Mouse (Mus musculus) lung, embryonic 16.5 days (tissue): ENCODE data around the gene Fam171a2. TPM values are rescaled to one million over a fixed set of nuclear protein-coding genes. Genes with fewer than 3 reads are reported as not detected.
A peak's percentile ranks its signal among the peaks of the same experiment; 100 is the strongest.

Experiments used
- ATAC-seq: fragments of 200-750 bp; cut with Nextera tagmentation; 2 replicates; pipeline ENCODE4 v1.8.0; 2017; ENCODE audit warnings: low read depth, mild to moderate bottlenecking, moderate library complexity
- H3K27ac ChIP-seq: fragments of 300-500 bp; sonication (generic); 2 replicates; pipeline ENCODE4 v1.5.1; 2014; ENCODE audit warnings: mild to moderate bottlenecking, control low read depth, low read length
- H3K27me3 ChIP-seq: fragments of 300-500 bp; sonication (generic); 2 replicates; pipeline ENCODE4 v1.6.1; 2014; ENCODE audit warnings: low read depth, low read length, mixed read lengths; ENCODE audit not compliant: control insufficient read depth, insufficient read depth
- H3K36me3 ChIP-seq: fragments of 300-500 bp; sonication (generic); 2 replicates; pipeline ENCODE4 v1.6.1; 2014; ENCODE audit warnings: low read length; ENCODE audit not compliant: control insufficient read depth, insufficient read depth
- H3K4me1 ChIP-seq: fragments of 300-500 bp; sonication (generic); replicated peaks from 2 replicates; pipeline ENCODE4 v1.6.1; 2014; ENCODE audit warnings: low read length, mixed read lengths; ENCODE audit not compliant: control insufficient read depth, insufficient read depth
- H3K4me2 ChIP-seq: fragments of 300-500 bp; sonication (generic); 2 replicates; pipeline ENCODE4 v1.6.1; 2014; ENCODE audit warnings: low read depth, low read length, control low read depth
- H3K4me3 ChIP-seq: fragments of 300-500 bp; sonication (generic); 2 replicates; pipeline ENCODE4 v1.5.1; 2014; ENCODE audit warnings: mild to moderate bottlenecking, low read length, control low read depth
- H3K9ac ChIP-seq: fragments of 300-500 bp; sonication (generic); 2 replicates; pipeline ENCODE4 v1.6.1; 2014; ENCODE audit warnings: low read length, control low read depth
- H3K9me3 ChIP-seq: fragments of 300-500 bp; sonication (generic); 2 replicates; pipeline ENCODE4 v1.6.1; 2016; ENCODE audit warnings: low read length; ENCODE audit not compliant: control insufficient read depth
- whole genome bisulfite sequencing: fragments of 180-500 bp; shearing (Covaris S2); extraction: QIAGEN DNeasy Blood & Tissue Kit; methylation state at CpG from one replicate; pipeline ENCODE4 v1.1.7; 2014; 5-methylcytosine and 5-hydroxymethylcytosine counted together
- polyA plus RNA-seq: library from polyadenylated mRNA; unstranded; fragments of >200 nt; fragmentation: Nextera tagmentation; extraction: Ambion mirVana; gene quantifications from 2 replicates; pipeline ENCODE4 v1.2.1, GENCODE M21; 2015

Fam171a2 gene
- polyA plus RNA-seq, 1 experiment from 2014 or later, result 3.9 TPM

GRCm38 (mm10) chr11:102438212-102439092 is 9.0 kb downstream of the Fam171a2 start:
- peaks cover 41% of the 10 kb centered on the region for H3K36me3 ChIP-seq
- WGBS, result 15% methylated on average over 76 of the region's 77 CpGs
- no peak overlapping the region for H3K27ac ChIP-seq
- peak overlapping the region; percentile 58 for H3K9ac ChIP-seq
- H3K4me1 ChIP-seq, result peaks cover 17% of the 10 kb centered on the region
- H3K27me3 ChIP-seq, result no peaks in the 10 kb centered on the region
- H3K4me3 ChIP-seq, result peak overlapping the region; percentile 49
- H3K9me3 ChIP-seq, result no peaks in the 10 kb centered on the region
- peak overlapping the region; percentile 94 for H3K4me2 ChIP-seq
- peak; percentile 50 for ATAC-seq

DNA sequence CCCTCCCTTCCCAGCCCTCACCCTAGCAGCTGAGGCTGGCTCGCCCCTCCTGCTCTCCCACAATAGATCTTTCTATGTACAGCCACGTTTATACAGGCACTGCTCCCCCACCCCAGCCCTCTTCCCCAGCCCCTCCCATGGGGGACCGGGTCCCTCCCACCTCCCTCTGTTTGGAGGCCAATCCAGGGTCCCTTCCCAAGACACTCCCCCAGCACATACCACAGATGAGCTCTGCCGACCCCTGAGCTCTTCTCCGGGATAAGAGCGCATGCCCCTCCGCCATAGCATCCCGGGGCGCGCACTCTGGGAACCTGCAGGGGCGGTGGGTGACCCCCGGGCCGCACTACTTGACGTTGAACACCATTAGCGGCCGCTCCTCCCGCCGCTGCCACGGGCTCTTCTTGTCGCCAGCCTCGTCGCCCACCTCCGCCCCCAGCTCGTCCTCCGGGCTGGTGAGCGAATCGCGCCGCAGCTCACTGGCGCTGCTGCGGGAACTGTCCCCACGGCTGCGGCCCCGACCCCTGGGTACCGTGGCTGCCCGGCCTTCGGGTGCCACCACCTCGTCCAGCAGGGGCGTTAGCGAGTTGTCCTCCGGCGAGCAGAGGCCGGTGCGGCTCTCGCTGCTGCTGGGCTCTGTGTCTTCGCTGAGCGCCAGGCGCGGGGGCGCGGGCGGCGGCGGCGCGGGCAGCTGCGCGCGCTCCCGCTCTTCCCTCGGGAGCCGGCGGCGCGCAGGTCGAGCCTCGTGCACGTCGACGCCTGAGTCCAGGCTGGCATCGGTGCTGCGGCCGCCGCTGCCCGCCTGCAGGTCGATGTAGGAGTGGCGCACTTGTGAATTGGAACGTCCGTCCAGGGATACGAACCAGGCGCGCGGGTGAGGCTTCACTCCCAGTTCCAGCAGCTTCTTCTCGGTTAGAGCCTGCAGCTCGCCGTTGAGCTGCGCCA is 10.1 kb downstream of the Fam171a2 start:
- H3K9me3 ChIP-seq, result no peaks in the 10 kb centered on the region
- H3K27me3 ChIP-seq, result no peaks in the 10 kb centered on the region
- peak overlapping the region; percentile 7; the same call in 1 of the 2 replicates for H3K27ac ChIP-seq
- H3K4me1 ChIP-seq, result peaks cover 17% of the 10 kb centered on the region
- H3K36me3 ChIP-seq, result peaks cover 35% of the 10 kb centered on the region
- H3K4me3 ChIP-seq, result peak overlapping the region; percentile 49
- peak; percentile 61 for ATAC-seq
- H3K9ac ChIP-seq, result peak overlapping the region; percentile 58
- 10% methylated on average over 86 of the region's 87 CpGs for WGBS
- peak overlapping the region; percentile 94 for H3K4me2 ChIP-seq

- no peak overlapping the region for H3K9ac ChIP-seq
- no peak overlapping the region for H3K27ac ChIP-seq
- no peak overlapping the region for H3K4me2 ChIP-seq
- no peaks in the 10 kb centered on the region for H3K27me3 ChIP-seq
- ATAC-seq, result no peak
- H3K9me3 ChIP-seq, result no peaks in the 10 kb centered on the region
- no peak overlapping the region for H3K4me3 ChIP-seq
- peaks cover 29% of the 10 kb centered on the region for H3K36me3 ChIP-seq
- H3K4me1 ChIP-seq, result peaks cover 24% of the 10 kb centered on the region
- 74% methylated on average over 10 of the region's 10 CpGs for WGBS
These were observed 11.1 kb downstream of the Fam171a2 start for GRCm38 (mm10) chr11:102436471-102436790.

GRCm38 (mm10) chr11:102435754-102436470 is 11.6 kb downstream of the Fam171a2 start:
- Histone ChIP-seq H3K9ac (no peak overlapping the region), H3K4me2 (no peak overlapping the region), H3K9me3 (no peaks in the 10 kb centered on the region), H3K4me1 (peaks cover 28% of the 10 kb centered on the region), H3K27ac (no peak overlapping the region), H3K27me3 (no peaks in the 10 kb centered on the region), H3K4me3 (no peak overlapping the region), H3K36me3 (peaks cover 24% of the 10 kb centered on the region)
- no peak for ATAC-seq
- 85% methylated on average over 18 of the region's 18 CpGs for WGBS

DNA sequence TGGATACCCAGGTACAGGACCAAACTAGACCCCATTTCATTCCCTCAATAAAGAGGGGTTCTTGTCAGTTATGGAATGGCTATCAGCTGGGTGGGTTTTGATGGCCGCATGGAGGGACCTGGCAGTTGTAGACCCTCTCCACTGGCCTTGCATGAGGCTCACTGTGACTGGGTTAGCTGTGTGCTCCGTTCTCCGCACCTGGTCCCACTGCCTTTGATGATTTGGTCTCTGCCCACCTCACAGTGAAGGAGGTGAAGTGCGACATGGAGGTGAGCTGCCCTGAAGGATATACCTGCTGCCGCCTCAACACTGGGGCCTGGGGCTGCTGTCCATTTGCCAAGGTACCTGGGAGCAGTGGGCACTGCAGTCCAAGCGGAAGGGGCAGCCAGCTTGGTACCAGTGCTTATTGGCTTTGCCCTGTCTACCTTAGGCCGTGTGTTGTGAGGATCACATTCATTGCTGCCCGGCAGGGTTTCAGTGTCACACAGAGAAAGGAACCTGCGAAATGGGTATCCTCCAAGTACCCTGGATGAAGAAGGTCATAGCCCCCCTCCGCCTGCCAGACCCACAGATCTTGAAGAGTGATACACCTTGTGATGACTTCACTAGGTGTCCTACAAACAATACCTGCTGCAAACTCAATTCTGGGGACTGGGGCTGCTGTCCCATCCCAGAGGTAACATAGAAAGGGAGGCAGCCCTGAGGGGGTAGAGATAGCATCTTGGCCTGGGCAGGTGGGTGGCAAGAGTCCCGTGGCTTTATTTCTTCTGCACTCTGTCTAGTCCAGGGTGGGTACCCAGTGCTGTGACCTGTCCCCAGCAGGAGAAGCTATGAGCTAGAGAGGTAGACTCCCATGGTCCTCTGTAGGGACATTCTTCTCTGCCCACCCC is 12.4 kb downstream of the Fam171a2 start:
- no peak for ATAC-seq
- peaks cover 28% of the 10 kb centered on the region for H3K4me1 ChIP-seq
- H3K27ac ChIP-seq, result no peak overlapping the region
- WGBS, result 89% methylated on average over 11 of the region's 11 CpGs
- H3K36me3 ChIP-seq, result peaks cover 21% of the 10 kb centered on the region
- no peaks in the 10 kb centered on the region for H3K27me3 ChIP-seq
- no peak overlapping the region for H3K9ac ChIP-seq
- H3K4me2 ChIP-seq, result no peak overlapping the region
- no peak overlapping the region for H3K4me3 ChIP-seq
- H3K9me3 ChIP-seq, result no peaks in the 10 kb centered on the region

- 8% methylated on average over 7 of the region's 7 CpGs for WGBS
These were observed 13.1 kb downstream of the Fam171a2 start for GRCm38 (mm10) chr11:102434406-102434805.

GRCm38 (mm10) chr11:102433866-102434265 is 13.6 kb downstream of the Fam171a2 start:
- Histone ChIP-seq H3K4me3 (no peak overlapping the region), H3K36me3 (peaks cover 13% of the 10 kb centered on the region), H3K27me3 (no peaks in the 10 kb centered on the region), H3K4me2 (no peak overlapping the region), H3K9ac (no peak overlapping the region), H3K9me3 (no peaks in the 10 kb centered on the region), H3K27ac (no peak overlapping the region), H3K4me1 (peaks cover 33% of the 10 kb centered on the region)
- 89% methylated on average over 7 of the region's 7 CpGs for WGBS
- no peak for ATAC-seq

More at GRCm38 (mm10) chr11:102434406-102434805, 13.1 kb downstream of the Fam171a2 start:
- no peaks in the 10 kb centered on the region for H3K9me3 ChIP-seq
- no peaks in the 10 kb centered on the region for H3K27me3 ChIP-seq
- H3K4me3 ChIP-seq, result no peak overlapping the region
- peaks cover 16% of the 10 kb centered on the region for H3K36me3 ChIP-seq
- H3K27ac ChIP-seq, result no peak overlapping the region
- peaks cover 32% of the 10 kb centered on the region for H3K4me1 ChIP-seq
- H3K4me2 ChIP-seq, result no peak overlapping the region
- ATAC-seq, result peak; percentile 26; the same call in 1 of the 2 replicates
- no peak overlapping the region for H3K9ac ChIP-seq

DNA sequence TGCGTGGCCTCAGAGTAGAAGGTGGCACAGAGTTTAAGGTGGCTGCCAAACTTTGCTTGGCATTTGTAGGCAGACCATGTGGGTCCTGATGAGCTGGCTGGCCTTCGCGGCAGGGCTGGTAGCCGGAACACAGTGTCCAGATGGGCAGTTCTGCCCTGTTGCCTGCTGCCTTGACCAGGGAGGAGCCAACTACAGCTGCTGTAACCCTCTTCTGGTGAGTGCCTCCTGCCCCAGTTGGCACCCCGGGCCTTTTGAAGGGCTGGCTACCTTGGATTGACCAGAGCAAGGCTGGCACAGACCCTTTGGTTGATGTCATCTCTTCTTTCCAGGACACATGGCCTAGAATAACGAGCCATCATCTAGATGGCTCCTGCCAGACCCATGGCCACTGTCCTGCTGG is 14.6 kb downstream of the Fam171a2 start:
- H3K4me2 ChIP-seq, result no peak overlapping the region
- H3K36me3 ChIP-seq, result peaks cover 13% of the 10 kb centered on the region
- ATAC-seq, result no peak
- H3K9ac ChIP-seq, result no peak overlapping the region
- WGBS, result 96% methylated on average over 6 of the region's 6 CpGs
- no peak overlapping the region for H3K27ac ChIP-seq
- peaks cover 27% of the 10 kb centered on the region for H3K4me1 ChIP-seq
- no peaks in the 10 kb centered on the region for H3K9me3 ChIP-seq
- H3K27me3 ChIP-seq, result no peaks in the 10 kb centered on the region
- H3K4me3 ChIP-seq, result no peak overlapping the region
